ENCODE assay signal across 13 mouse cellular contexts in the genomic region with DNA sequence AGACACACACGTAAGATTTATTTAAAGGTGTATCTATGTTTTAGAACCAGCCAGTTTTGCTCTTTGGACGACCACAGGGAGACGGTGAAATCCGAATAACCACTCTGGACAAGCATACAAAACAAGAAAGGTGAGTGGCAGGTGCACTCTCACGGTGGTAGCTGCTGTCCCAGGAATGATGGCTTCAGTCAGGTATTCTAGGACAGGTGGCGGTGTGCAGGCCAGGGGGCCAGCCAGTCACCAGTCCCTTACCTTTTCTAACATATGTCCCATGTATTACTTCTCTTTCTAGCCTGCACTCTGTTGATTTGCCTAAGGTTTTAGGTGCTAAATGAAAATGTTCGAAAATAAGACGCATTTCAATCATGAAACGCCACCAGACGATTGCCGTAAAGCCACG.
DNase-seq lines count a peak whose midpoint lies in the region; ATAC-seq lines count a peak whose summit lies in the region.
"Had no signal": no experiment of that assay in that cellular context is flagged by ENCODE, and none has a peak within 500 bp of the region (broad histone marks: within the 10 kb centered on the region; RNA-seq: fewer than 3 reads in every experiment).

No protein-coding gene starts in this region.

- no peaks in the 10 kb centered on the region for H3K4me1 ChIP-seq in forebrain, embryonic 14.5 days (ENCODE audit: control insufficient read depth, insufficient read depth, low read length)
- H3K4me1 ChIP-seq in forebrain, embryonic 16.5 days (replicated peaks; ENCODE audit: control insufficient read depth, insufficient read depth, low read length), result no peaks in the 10 kb centered on the region; the same call in 1 of the 2 replicates
- no peaks in the 10 kb centered on the region for H3K4me1 ChIP-seq in midbrain, embryonic 11.5 days (ENCODE audit: control insufficient read depth, insufficient read depth, low read length)
- H3K4me1 ChIP-seq in midbrain, embryonic 10.5 days, result peaks cover 3% of the 10 kb centered on the region; the same call in 1 of the 2 replicates
- peaks cover 3% of the 10 kb centered on the region; the same call in 1 of the 2 replicates for H3K4me1 ChIP-seq in neural tube, embryonic 13.5 days (replicated peaks)
- H3K4me1 ChIP-seq: embryonic facial prominence, embryonic 12.5 days; embryonic facial prominence, embryonic 15.5 days had no signal

- H3K27ac ChIP-seq in forebrain, embryonic 14.5 days (ENCODE audit: low read depth, low read length), result no peak overlapping the region
- no peak overlapping the region for H3K27ac ChIP-seq in forebrain, embryonic 16.5 days (ENCODE audit: low read length)
- no peak overlapping the region for H3K27ac ChIP-seq in midbrain, embryonic 11.5 days (ENCODE audit: low read depth, low read length)
- H3K27ac ChIP-seq in midbrain, embryonic 10.5 days (replicated peaks), result no peak overlapping the region
- H3K27ac ChIP-seq in neural tube, embryonic 13.5 days (replicated peaks), result no peak overlapping the region
- H3K27ac ChIP-seq: embryonic facial prominence, embryonic 12.5 days; embryonic facial prominence, embryonic 15.5 days; gastrocnemius, adult 2 months; hindbrain, embryonic 13.5 days; hindbrain, postnatal 0 days had no signal

- no peak for DNase-seq in forebrain, embryonic 14.5 days (ENCODE audit: low spot score)
- peak; percentile 47 for DNase-seq in midbrain, embryonic 11.5 days (ENCODE audit: low spot score, missing footprints)
- DNase-seq in midbrain, embryonic 10.5 days (ENCODE audit: low spot score), result no peak
- DNase-seq in neural tube, embryonic 10.5 days (ENCODE audit: extremely low spot score, low spot score), result no peak

- H3K27me3 ChIP-seq in forebrain, embryonic 14.5 days (replicated peaks; ENCODE audit: control insufficient read depth, insufficient read depth, low read length), result no peaks in the 10 kb centered on the region
- no peaks in the 10 kb centered on the region for H3K27me3 ChIP-seq in forebrain, embryonic 16.5 days (replicated peaks; ENCODE audit: control insufficient read depth, insufficient read depth, low read length)
- H3K27me3 ChIP-seq in midbrain, embryonic 11.5 days (ENCODE audit: control insufficient read depth, insufficient read depth, low read length), result no peaks in the 10 kb centered on the region
- H3K27me3 ChIP-seq in midbrain, embryonic 10.5 days (ENCODE audit: low read depth, poor library complexity, severe bottlenecking), result no peaks in the 10 kb centered on the region
- H3K27me3 ChIP-seq in neural tube, embryonic 13.5 days, result no peaks in the 10 kb centered on the region
- H3K27me3 ChIP-seq: embryonic facial prominence, embryonic 12.5 days; embryonic facial prominence, embryonic 15.5 days; hindbrain, embryonic 13.5 days had no signal

- 91% methylated on average over 12 of the region's 12 CpGs for WGBS in forebrain, embryonic 14.5 days
- 90% methylated on average over 12 of the region's 12 CpGs for WGBS in forebrain, embryonic 16.5 days
- WGBS in midbrain, embryonic 11.5 days, result 90% methylated on average over 12 of the region's 12 CpGs
- 94% methylated on average over 12 of the region's 12 CpGs for WGBS in midbrain, embryonic 10.5 days
- 88% methylated on average over 12 of the region's 12 CpGs for WGBS in neural tube, embryonic 13.5 days

- H3K9me3 ChIP-seq in forebrain, embryonic 14.5 days (replicated peaks; ENCODE audit: control insufficient read depth, low read length), result no peaks in the 10 kb centered on the region
- no peaks in the 10 kb centered on the region for H3K9me3 ChIP-seq in forebrain, embryonic 16.5 days (ENCODE audit: control insufficient read depth, low read length)
- no peaks in the 10 kb centered on the region for H3K9me3 ChIP-seq in midbrain, embryonic 11.5 days (ENCODE audit: control insufficient read depth, low read length)
- H3K9me3 ChIP-seq in midbrain, embryonic 10.5 days (replicated peaks), result no peaks in the 10 kb centered on the region
- H3K9me3 ChIP-seq in neural tube, embryonic 13.5 days, result no peaks in the 10 kb centered on the region
- H3K9me3 ChIP-seq: embryonic facial prominence, embryonic 12.5 days; embryonic facial prominence, embryonic 15.5 days; hindbrain, embryonic 13.5 days had no signal

- H3K36me3 ChIP-seq in forebrain, embryonic 14.5 days (ENCODE audit: control insufficient read depth, insufficient read depth, low read length), result no peaks in the 10 kb centered on the region
- no peaks in the 10 kb centered on the region for H3K36me3 ChIP-seq in forebrain, embryonic 16.5 days (ENCODE audit: control insufficient read depth, insufficient read depth)
- H3K36me3 ChIP-seq in midbrain, embryonic 11.5 days (ENCODE audit: control insufficient read depth, insufficient read depth, low read length), result no peaks in the 10 kb centered on the region
- no peaks in the 10 kb centered on the region for H3K36me3 ChIP-seq in midbrain, embryonic 10.5 days
- peaks cover 9% of the 10 kb centered on the region; the same call in 1 of the 2 replicates for H3K36me3 ChIP-seq in neural tube, embryonic 13.5 days
- H3K36me3 ChIP-seq: embryonic facial prominence, embryonic 12.5 days; embryonic facial prominence, embryonic 15.5 days had no signal

- no peak overlapping the region for H3K4me2 ChIP-seq in forebrain, embryonic 14.5 days (ENCODE audit: low read length)
- H3K4me2 ChIP-seq in forebrain, embryonic 16.5 days (ENCODE audit: low read length), result no peak overlapping the region
- no peak overlapping the region for H3K4me2 ChIP-seq in midbrain, embryonic 11.5 days
- H3K4me2 ChIP-seq in neural tube, embryonic 13.5 days, result no peak overlapping the region
- H3K4me2 ChIP-seq: embryonic facial prominence, embryonic 12.5 days; embryonic facial prominence, embryonic 15.5 days; heart, embryonic 11.5 days; hindbrain, embryonic 13.5 days had no signal

- 0 out of 2 replicates have a peak, but pooled peaks have one; percentile 51 for ATAC-seq in forebrain, embryonic 14.5 days
- ATAC-seq in forebrain, embryonic 16.5 days, result no peak
- peak; percentile 39; the same call in 1 of the 2 replicates for ATAC-seq in midbrain, embryonic 11.5 days (ENCODE audit: low FRiP score)
- ATAC-seq in neural tube, embryonic 13.5 days (ENCODE audit: low read depth), result peak; percentile 19; the same call in 1 of the 2 replicates

- H3K9ac ChIP-seq in forebrain, embryonic 14.5 days (ENCODE audit: low read length), result no peak overlapping the region
- H3K9ac ChIP-seq in forebrain, embryonic 16.5 days (replicated peaks; ENCODE audit: low read depth, low read length), result no peak overlapping the region
- no peak overlapping the region for H3K9ac ChIP-seq in midbrain, embryonic 11.5 days (ENCODE audit: low read length)
- H3K9ac ChIP-seq in neural tube, embryonic 13.5 days, result no peak overlapping the region
- H3K9ac ChIP-seq: embryonic facial prominence, embryonic 12.5 days; embryonic facial prominence, embryonic 15.5 days; forebrain, postnatal 0 days; hindbrain, embryonic 13.5 days had no signal

- no peak overlapping the region for H3K4me3 ChIP-seq in forebrain, embryonic 14.5 days (ENCODE audit: low read depth, low read length)
- H3K4me3 ChIP-seq in forebrain, embryonic 16.5 days (replicated peaks; ENCODE audit: low read length), result no peak overlapping the region
- H3K4me3 ChIP-seq in midbrain, embryonic 11.5 days (ENCODE audit: low read depth, low read length), result no peak overlapping the region
- no peak overlapping the region for H3K4me3 ChIP-seq in midbrain, embryonic 10.5 days
- H3K4me3 ChIP-seq in neural tube, embryonic 13.5 days, result no peak overlapping the region
- H3K4me3 ChIP-seq: embryonic facial prominence, embryonic 12.5 days; embryonic facial prominence, embryonic 15.5 days; gastrocnemius, adult 2 months; hindbrain, embryonic 13.5 days had no signal
